ENCODE assay signal across 12 mouse cellular contexts in the genomic region with DNA sequence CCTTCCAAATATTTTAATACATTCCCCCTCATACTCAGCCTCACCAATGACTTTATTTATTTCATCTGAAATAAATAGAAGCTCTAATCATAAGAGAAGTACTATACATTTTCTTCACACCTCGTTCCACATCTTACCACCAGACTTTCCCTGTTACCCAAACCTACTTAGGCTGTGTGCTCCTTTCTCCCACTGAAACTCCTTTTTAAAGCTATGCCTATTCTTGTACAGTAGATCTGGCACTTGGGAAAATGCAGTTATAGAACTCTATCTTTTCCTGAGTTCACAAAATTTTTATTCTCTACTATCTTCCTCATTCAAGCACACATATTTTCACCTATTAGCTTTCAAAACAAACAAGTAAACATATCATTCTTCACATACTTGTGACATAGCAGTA.
"Had no signal": no experiment of that assay in that cellular context is flagged by ENCODE, and none has a peak within 500 bp of the region (broad histone marks: within the 10 kb centered on the region; RNA-seq: fewer than 3 reads in every experiment).

No protein-coding gene starts in this region.

- DNase-seq: retina, postnatal 1 day; right cerebral cortex, adult 18-20 months; right cerebral cortex, postnatal 14 days; right cerebral cortex, postnatal 25 days; right cerebral cortex, postnatal 4 days; spleen, adult 18-20 months; thymus, adult 18-20 months; thymus, adult 2 months; thymus, postnatal 14 days; thymus, postnatal 25 days; thymus, postnatal 36 days; thymus, postnatal 4 days had no signal
